Mouse (Mus musculus) thymus, postnatal 10 days (tissue): ENCODE measurements around the gene Lamp2.
"Not testable (repeated sequence)": the region's sequence is repeated elsewhere in the genome, so short reads cannot be mapped to it uniquely, and the experiment has no call there.

Experiments used
- DNase-seq, 2 experiments: peaks; one replicate each; pipeline ENCODE4 v3.0.0; 2021; ENCODE audit warnings: low spot score in 2 of 2

The Lamp2 gene

GRCm38 (mm10) chrX:38428818-38429440, 27.3 kb downstream of the Lamp2 start:
- DNase-seq: no peak

- no peak for DNase-seq
These were observed 30.2 kb downstream of the Lamp2 start for GRCm38 (mm10) chrX:38426043-38426442.

- no peak for DNase-seq
These were observed 33.2 kb downstream of the Lamp2 start for GRCm38 (mm10) chrX:38423096-38423495.

- DNase-seq: no peak
These were observed 33.9 kb downstream of the Lamp2 start for GRCm38 (mm10) chrX:38422396-38422795.

GRCm38 (mm10) chrX:38403879-38404278, 52.4 kb downstream of the Lamp2 start:
- DNase-seq: no peak

- DNase-seq: no peak
These were observed 53.3 kb downstream of the Lamp2 start for GRCm38 (mm10) chrX:38402981-38403380.

- no peak for DNase-seq
These were observed 54.2 kb downstream of the Lamp2 start for GRCm38 (mm10) chrX:38402004-38402403.

GRCm38 (mm10) chrX:38400616-38401015, 55.6 kb downstream of the Lamp2 start:
- DNase-seq: no peak

- DNase-seq: no peak
These were observed 56.6 kb downstream of the Lamp2 start for GRCm38 (mm10) chrX:38399671-38400070.

DNA sequence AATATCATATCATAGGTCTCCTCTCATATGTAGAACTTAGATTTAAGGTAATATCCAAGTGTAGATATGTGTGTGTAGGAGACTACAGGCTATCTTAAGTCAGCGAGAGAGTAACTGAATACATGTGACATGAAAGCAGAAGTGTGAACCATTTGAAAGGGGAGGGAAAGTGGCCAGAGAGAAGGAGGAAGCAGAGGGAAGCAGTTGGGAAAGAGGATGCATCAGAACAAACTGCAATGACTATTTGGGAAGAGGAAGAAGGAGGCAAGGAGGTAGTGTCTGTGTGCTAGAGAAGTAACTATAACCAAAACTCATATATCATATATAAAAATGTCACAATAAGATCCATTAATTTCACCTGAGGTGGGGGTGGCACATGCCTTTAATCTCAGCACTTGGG, 83.1 kb downstream of the Lamp2 start:
- not testable (repeated sequence) for DNase-seq

- not testable (repeated sequence) for DNase-seq
These were observed 91.6 kb downstream of the Lamp2 start for GRCm38 (mm10) chrX:38364621-38365020.

- DNase-seq: no peak
These were observed 94.2 kb downstream of the Lamp2 start for GRCm38 (mm10) chrX:38362016-38362415.
